Mouse (Mus musculus) neutrophil, adult 5-6 weeks (primary cell): ENCODE data around the gene Fam227b. TPM values are rescaled to one million over a fixed set of nuclear protein-coding genes. Genes with fewer than 3 reads are reported as not detected.

ENCODE experiments used
- ATAC-seq: fragments of 151-379, 151-347 bp; 2 replicates; pipeline ENCODE4 v1.8.0; 2017; ENCODE audit warnings: mild to moderate bottlenecking, moderate TSS enrichment; ENCODE audit not compliant: insufficient number of reproducible peaks, poor library complexity, low FRiP score, severe bottlenecking; ENCODE audit errors: extremely low read depth
- total RNA-seq: library from RNA; stranded (forward); fragments of 200-1000 nt; gene quantifications from 2 replicates; pipeline ENCODE4 v1.2.3, GENCODE M21; 2017

Gene Fam227b
- total RNA-seq, 1 experiment from 2014 or later, result not detected

DNA sequence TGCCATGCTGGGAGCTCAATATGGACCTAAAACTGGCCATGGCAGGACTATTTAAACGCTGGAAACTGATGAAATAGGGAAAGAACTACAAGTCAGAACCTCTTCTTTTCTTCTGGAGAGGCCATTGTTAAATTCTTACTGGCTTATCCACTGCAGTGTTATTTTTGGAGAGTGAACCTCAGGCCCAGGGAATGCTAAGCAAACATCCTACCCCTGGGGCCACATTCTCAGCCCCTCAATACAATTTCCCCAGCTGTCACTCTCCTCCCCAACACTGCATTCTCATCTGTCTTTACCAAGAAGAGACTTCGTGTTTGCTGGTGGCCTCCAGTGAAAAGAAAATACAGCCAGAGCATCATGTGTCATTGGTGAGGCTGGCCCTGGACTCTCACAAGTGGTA, 87.0 kb downstream of the Fam227b start:
- ATAC-seq, result no peak

DNA sequence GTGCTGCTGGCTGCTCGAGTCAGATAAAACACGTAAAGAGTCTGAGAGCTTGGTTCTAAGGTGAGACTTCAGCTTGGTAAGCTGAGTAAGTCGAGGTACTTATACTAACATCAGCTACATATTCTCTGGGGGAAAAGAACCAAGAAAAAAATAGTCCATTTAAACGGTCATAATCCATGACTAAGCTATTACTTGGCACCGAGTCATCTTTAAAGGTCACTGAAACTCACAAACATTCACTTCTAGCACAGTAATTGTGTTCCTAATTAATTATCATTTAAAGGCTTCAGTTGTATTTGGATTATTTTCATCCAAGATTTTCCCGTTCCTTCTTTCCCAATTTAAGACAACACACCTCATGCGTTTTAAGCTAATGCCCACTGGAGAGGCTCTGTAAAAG, 88.9 kb downstream of the Fam227b start:
- ATAC-seq, result no peak

DNA sequence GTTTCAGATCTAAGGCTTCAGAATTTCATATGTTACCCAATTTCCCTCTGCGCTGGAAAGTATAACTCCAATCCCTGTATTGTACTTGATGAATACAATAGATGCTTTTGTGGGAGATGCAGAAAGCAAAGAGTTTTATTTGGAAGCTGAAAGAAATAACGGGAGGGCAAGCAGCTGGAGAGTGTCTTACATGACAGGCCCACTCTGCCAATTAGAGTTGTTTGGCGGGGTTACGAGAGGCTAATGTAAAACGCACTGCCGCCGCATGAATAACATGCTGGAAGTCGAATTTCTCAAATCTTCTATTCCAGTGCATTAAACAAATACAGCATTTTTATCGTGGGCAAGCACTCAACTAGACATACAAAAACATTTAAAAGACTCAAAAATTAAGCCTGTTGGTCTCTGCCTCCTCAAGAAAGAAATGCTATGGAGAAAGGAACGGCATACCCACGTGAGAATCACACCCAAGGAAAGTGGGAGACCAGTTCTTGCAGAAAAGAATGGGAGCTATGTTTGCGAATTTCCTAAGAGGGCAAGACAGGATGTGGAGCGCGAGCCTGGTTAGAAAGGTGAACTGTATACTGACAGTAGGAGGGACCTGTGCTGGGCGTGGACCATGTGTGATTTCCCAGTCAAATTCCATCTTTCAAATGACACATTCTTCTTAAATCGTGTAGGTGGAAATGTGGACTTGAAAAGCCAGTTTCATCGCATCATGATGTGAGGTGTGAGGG, 90.6 kb downstream of the Fam227b start:
- no peak for ATAC-seq

DNA sequence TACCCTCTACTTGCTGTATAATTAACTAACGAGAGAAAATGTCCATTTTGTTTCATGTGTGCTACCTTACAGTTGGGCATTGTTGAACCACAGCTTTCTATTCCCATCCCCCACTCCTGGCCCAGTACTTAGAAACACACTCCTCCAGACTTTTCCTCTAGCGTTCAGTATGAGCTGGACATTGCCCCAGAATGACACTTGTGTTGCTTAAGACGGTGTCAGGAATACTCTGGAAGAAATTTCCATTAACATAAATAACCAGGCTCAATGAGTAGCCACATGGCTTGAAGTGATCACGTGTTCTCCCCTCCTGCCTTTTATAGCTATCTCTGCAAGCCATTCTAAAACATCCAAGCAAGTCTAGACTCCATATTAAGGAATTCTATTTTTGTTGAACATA, 91.2 kb downstream of the Fam227b start:
- no peak for ATAC-seq

DNA sequence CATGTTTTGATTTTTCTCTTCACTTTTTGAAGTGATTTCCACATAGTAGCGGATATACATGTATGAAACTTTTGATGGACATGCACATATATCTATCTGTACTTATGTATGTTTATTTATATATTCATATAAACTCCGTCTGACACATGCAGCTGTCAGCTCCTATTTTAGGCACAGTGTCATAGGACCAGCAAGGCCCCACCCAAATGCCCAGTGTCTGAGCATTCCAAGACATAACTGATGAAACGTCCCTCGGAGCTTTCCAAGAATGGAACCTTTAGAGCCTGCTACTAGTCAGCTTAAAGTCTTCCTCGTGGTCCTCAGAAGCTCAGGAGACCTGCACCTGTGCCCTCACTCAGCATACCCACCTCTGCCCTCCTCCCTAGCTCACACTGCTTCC, 98.1 kb downstream of the Fam227b start:
- no peak for ATAC-seq

DNA sequence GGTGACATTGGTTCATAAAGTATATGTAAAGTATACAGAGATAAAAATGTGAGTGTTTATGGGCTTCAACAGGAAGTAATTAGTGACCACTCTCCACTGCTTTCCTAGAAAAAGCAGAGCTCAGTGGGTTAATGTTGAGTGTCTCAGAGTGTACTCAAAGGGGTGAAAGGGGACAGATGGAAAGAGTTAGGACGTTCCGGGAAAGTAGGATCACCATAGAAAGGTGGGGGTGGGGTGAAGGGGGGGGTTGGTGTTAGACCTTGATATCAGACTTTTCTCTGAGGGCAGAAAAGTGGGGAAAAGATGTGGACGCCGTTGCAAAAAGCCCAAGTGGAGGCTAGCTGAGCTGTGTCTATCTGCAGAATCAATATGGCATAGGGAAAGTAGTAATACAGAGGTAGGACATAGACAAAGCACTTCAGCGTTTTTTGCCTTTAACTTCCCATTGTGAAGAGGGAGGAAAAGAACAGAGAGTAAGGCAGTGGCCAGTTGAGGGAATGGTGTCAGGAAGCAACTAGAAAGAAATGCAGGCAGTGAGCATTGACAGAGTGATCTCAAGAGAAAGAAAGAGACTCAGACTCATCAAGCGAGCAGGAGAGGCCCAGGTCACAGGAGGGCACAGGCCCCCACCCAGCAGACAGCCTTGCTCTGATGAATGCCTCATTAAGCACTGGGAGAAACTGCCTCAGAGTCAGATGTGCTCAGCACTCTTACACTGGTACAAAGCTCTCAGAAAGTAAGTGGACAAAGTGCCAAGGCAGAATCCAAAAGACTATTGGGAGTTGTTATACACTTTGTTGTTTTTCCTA, 98.9 kb downstream of the Fam227b start:
- ATAC-seq, result no peak

DNA sequence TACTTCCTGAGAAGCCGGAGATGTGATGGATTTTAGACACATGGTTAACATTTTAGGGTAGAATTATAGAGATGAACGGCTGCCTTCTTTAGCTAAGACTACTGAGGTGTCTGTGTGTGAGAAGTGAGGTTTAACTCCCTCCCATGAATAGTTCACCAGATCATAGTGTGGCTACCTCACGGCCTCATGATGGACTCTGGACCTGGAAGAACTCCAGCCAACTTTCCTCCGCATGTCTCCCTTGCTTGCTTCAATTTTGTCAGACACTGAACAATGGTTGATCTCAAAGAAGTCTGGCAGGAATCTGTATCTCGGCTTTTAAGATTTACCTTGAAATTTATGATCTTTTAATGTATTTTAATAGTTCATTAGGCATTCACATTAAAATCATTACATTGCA, 106.2 kb downstream of the Fam227b start:
- ATAC-seq, result no peak

DNA sequence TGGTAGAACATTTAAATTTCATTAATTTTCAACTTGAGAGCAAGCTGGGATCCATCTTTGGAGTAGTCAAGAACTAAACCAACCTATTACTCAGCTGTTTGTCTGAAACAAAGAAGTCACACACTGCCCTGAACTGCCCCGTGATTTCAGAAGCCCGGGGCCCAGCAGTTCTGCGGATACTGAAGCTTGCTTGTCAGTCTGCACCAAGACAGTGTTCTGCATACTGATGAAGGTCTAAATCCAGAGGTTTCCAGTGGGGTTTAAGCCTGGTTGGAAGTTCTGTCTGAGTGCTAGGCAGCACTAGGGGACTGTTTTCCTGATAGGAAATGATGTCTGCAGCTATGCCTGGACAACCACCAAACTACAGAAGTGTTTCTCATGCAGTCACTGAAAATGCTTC, 109.1 kb downstream of the Fam227b start:
- ATAC-seq, result no peak

DNA sequence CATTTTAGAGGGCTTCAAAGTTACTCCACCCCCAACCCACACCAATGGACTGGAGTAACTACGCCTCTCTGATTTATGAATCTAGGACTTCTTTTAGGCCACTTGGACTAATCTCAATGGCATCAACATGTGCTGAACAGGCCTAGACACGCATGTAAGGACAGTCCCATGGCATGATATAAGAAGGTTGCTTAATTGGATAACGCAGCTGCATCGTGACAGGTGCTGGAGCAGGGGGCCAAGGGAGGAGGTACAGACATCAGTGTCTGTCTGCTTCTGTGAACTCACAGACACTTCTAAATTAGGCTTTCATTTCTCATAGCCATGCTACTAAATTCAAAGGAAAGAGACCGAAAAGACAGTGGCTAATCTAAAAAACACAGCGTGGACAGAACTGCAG, 110.6 kb downstream of the Fam227b start:
- ATAC-seq, result no peak

DNA sequence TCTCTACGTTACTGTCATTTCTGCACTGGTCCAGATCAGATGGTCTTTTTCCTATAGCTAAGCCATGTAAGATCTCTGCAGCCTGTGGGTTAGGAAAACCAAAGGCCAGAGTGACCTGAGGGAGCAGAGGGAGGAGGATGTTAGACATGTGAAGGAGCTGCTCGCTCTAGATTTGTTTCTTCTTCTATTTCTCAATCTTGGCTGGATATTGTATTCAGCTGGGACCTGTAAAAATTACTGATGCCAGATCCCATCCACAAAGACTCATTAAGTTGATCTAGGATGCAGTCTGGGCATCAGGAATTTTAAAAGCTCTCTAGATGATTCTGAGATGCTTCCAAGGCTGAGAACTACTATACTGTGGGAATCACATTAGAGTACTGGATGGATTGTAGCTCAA, 111.2 kb downstream of the Fam227b start:
- ATAC-seq, result no peak

DNA sequence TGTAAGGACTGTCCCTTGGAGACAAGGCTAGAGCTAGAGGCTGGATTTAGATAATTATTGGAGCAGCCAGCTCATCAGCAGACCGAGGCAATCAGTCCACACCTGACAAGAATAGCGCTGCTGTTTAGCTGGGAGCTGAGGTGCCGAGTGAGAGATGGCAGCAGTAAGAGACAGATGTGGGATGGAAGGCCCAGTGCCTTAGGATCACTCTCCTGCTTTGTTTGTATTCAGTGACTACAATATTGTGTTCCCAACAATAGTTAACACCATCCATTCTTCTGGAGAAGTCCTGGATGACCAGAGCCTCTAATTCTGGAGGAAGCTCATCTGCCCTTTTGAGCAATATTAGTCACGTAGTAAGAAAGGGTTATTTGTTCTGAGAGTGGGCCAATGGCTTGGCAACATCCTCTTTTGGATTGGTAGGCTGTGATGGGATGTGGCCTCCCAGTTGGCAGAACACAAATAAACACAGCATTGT, 112.4 kb downstream of the Fam227b start:
- ATAC-seq, result no peak

DNA sequence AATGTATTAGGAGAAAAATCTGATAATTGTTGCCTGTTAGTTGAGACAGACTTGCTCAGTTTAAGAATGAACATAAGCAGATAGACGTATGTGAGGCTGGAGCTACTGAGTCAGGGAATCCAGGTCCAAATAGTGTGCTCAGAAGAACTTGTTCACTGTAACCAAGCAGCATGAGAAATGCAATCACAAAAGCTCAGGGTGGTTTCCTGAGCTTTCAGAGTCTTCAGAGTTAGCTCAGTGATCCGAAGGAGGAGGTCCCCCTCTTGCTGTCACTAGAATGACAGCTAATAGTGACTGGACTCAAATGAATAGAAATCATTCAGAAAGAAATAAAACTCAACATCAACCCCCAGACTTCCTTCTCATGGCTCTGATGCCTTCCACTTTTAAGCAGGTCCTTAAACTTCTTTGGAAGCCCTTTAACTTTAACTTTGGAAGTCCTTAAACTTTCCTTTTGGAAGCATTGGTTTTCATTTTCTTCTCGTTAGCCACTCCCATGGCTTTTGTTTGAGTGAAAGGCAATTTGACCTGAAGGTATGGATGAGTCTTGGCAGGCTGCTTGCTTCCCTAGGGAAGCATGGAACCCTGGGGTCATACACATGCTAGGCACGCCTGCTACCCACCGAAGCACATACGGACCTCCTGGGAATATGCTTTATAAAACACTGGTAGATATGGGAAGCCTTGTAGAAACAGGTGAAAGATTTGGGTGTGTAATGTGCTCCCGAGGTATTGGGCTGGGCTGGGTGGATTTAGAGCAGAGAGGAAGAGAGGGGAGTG, 113.4 kb downstream of the Fam227b start:
- no peak for ATAC-seq

DNA sequence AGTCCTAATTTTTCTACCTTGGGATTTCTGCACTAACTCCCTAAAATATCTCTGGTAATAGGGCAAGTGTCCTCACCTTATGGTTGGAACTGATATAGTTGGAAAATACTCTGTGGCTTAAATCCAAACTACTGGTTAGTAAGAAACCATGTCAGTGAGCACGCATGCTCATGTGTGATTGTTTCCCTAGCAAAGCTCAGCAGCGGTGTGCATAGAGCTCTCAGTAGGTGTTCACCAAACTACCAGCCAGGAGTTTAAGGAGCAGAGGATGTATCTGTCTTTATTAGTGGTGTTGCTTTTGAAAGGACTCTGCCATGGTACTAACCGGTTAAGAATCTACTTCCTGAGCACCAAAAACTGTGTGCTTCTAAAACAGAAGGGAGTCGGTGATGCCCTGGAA, 115.7 kb downstream of the Fam227b start:
- no peak for ATAC-seq

DNA sequence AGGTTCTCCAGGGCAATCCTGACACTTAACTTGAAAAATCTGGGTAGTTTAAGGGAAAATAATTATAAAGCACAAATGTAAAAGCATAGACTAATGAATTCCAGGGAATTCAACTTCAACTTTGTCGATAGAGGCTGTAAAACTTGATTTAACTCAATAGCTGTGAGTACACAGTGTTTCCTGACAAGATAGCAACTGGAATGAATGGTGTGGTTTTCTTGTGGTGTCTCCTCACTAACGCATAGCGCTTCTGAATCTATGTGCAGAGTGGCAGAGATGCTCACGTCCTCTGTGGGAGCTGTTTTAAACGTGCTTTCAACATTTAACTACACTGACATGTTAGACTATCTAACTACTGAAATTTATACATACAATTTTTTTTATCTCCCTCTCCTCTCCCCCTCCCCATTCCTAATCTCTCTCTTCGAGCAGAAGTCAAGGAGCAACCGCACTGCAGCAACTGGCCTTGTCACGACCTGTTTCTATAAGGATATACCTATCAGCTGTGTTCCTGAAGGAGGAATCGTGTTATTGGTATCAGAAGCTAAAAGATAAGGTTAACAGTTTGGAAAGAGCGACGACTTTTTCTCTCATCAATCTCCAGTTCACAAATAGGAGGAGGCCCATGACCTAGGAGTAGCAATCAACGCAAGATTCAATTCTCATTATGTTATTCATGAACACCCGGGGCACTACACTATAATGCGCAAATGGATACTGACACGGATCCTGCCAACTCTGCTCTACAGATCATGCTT, 116.6 kb downstream of the Fam227b start:
- ATAC-seq, result no peak

DNA sequence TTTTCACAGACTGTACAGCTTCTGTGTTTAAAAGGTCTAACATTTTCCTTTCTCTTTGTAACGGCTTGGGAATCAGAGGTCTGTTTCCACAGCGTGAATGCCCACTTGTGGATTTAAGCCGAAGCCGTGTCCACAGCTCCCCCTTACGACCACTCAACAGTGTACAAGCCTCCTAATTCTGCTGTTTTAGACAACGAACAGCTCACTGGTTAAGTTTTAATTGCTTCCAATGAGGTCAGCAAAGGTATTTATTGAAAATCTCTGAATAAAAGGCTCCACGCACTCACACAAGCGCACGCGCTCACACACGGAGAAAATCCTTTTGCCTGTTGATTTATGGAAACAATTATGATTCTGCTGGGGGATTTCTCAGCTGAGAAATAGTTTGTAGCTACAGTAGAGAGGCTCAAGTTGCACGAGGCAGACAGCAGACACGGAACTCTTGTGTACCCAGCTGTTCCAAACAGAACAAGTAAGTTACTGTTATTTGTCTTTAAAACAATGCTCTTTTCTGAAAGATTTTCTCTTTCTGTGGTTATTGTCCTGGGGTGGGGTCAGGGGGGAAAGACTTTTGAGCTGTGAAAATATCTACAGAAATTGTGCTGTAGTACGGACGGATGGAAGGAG, 117.3 kb downstream of the Fam227b start, which contains the start of gene Fgf7:
Gene Fgf7, plus strand, starts transcription at position 280 of the 627 bp plus-strand sequence.
- ATAC-seq, result no peak

DNA sequence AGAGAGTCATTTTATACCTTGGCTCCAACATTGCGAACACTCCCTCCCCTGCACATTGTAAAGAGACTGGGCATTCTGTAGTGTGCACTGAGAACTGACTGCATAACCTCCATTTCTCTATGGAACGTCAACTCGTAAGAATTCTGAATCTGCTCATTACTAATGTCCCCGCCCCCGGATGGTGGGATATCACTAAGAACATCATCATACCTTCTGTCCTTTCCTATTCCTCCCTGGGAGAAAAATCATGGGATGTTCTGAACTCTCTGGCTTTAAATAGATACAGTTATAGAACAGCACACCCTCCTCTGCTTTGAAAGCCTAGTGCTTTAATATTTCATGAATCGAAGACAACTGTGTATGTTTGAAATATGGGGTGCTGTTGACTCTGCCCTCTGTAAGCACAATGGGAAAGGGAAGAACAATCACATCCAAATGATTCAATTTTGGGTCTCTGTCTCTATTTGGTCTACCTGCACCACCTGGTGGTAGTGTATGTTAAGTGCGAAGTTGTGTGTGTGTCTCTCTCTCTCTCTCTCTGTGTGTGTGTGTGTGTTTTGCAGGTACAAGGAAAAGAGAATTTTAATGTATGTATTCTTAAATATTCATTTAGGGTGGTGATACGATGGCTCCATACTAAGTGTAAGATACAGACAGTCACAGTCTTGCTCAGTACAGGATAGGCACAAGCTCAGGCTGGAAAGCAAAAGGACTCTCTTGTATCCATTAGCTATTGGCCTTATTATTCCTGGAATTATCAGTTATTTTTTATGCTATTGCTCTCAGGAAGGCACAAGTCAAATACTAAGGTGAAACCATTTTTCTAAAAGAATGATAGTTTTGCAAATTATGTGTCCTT, 118.5 kb downstream of the Fam227b start:
- no peak for ATAC-seq

DNA sequence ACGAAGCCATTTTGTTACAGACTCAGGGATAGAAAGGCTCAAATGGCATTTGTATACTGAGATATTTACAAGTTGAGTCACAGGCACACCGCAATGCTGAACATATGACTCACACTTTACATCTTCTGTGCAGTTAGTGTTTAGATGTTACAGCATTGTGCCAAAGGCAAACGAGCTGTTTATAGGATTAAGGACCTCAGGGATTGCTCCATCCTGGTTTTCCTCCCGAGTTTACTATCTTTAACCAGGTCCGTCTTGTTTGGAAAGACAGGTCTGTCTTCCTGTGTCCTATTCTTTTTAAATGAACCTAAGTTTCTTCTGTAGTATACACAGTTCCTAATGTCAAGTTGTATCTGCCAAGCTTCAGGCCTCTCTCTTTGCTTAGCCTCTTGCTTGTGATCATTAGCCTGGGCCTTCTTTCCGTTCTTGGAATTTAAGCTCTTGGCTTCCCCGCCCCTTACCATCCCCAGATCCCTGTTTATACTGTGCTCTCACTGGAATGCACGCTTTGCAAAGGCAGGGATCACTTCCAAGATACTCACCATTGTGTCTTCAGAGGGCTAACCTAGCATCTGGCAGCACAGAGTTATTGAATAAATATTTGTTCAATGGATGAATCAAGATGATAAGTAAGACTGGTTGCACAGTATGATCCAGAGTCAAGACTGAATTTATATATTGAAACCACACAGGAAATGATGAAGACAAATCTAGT, 120.5 kb downstream of the Fam227b start:
- no peak for ATAC-seq
